Mouse (Mus musculus) spleen, adult 2 months (tissue): ENCODE results near the gene Glis1. TPM values are rescaled to one million over a fixed set of nuclear protein-coding genes. Genes with fewer than 3 reads are reported as not detected.

ENCODE experiments used
- DNase-seq, 2 experiments: peaks; one replicate each; pipeline versions ENCODE4 v3.0.0 to v3.0.0-alpha.2; 2012 to 2021; ENCODE audit warnings: low spot score in 2 of 2, low read depth in 1 of 2
- H3K27ac ChIP-seq: fragments of 200-500 bp; 2 replicates; pipeline ENCODE4 v1.5.1; 2012; ENCODE audit warnings: low read length, inconsistent platforms; ENCODE audit not compliant: insufficient read depth
- H3K27me3 ChIP-seq: fragments of 200-500 bp; 2 replicates; pipeline ENCODE4 v1.6.1; 2012; ENCODE audit warnings: mild to moderate bottlenecking, moderate library complexity, low read length, inconsistent platforms; ENCODE audit not compliant: control insufficient read depth, insufficient read depth
- H3K36me3 ChIP-seq: fragments of 200-500 bp; 2 replicates; pipeline ENCODE4 v1.6.1; 2012; ENCODE audit warnings: mild to moderate bottlenecking, low read length, inconsistent platforms; ENCODE audit not compliant: control insufficient read depth, insufficient read depth
- H3K4me1 ChIP-seq: fragments of 200-500 bp; 2 replicates; pipeline ENCODE4 v1.6.1; 2011; ENCODE audit warnings: inconsistent platforms; ENCODE audit not compliant: control insufficient read depth, insufficient read depth, insufficient read length
- H3K4me3 ChIP-seq: fragments of 200-500 bp; 2 replicates; pipeline ENCODE4 v1.5.1; 2011; ENCODE audit warnings: mild to moderate bottlenecking, inconsistent platforms; ENCODE audit not compliant: insufficient read depth, insufficient read length; ENCODE audit errors: extremely low read depth
- CTCF ChIP-seq: fragments of 200-500 bp; IDR thresholded peaks from 2 replicates; pipeline ENCODE4 v1.5.1; 2011; ENCODE audit warnings: mild to moderate bottlenecking, inconsistent platforms; ENCODE audit not compliant: insufficient read depth, insufficient read length, insufficient replicate concordance; ENCODE audit errors: extremely low read depth
- POLR2A ChIP-seq: fragments of 200-500 bp; IDR thresholded peaks from 2 replicates; pipeline ENCODE4 v1.6.1; 2011; ENCODE audit warnings: low read depth, low read length, inconsistent platforms
- WGBS: fragments of 180-500 bp; shearing (Covaris S2); methylation state at CpG from one replicate; pipeline ENCODE4 v1.1.7; 2018; 5-methylcytosine and 5-hydroxymethylcytosine counted together
- polyA plus RNA-seq: library from polyadenylated mRNA; depleted of rRNA; stranded (reverse); fragments of >200 nt; gene quantifications from 2 replicates; pipeline ENCODE4 v1.2.3, GENCODE M21; 2012

Glis1 gene
- polyA plus RNA-seq, 1 experiment = 0.55 TPM

DNA sequence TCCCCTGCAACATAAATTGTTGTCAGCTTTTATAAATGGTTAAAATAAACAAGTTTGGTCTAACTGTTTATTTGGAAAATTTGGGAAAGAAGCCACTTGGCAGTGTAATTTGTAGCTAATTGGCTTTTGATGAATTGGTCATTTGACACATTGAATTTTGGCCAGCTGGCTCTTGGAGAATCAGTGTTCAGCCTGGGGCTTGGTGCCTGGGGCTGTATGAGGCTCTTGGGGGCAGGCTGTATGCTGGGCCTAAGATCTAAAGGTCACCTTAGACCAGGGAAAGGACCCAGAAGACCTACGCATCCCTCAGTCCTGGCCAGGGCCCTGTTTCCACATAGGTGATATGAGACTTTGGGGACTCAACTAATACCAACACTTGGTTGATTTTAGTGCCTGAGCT lies 111.3 kb downstream of the Glis1 start:
- no peak overlapping the region for H3K27ac ChIP-seq
- WGBS = 100% methylated on average over 1 of the region's 1 CpGs
- DNase-seq = no peak
- H3K27me3 ChIP-seq = no peaks in the 10 kb centered on the region
- H3K36me3 ChIP-seq = no peaks in the 10 kb centered on the region
- no peak overlapping the region for H3K4me3 ChIP-seq
- no peak for TF ChIP-seq POLR2A
- TF ChIP-seq CTCF = no peak
- H3K4me1 ChIP-seq = no peaks in the 10 kb centered on the region

DNA sequence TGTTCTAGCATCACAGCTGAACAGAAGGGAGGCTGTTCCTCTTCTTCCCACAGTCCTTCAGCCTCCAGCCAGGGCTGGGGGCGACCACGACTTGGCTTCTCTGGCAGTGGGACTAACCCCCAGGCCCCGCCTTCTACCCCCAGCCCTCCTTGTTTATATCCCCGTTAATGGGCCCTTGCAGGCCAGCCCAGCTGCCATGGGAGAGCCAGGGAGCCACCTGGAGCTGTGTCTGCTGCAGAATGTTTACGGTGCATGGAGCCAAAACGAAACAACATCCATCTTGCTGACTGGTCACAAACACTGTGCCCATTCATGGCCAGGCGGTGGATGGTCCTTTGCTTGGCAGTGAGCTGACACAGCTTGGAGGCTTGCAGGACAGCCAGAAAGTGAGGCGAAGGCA lies 112.1 kb downstream of the Glis1 start:
- TF ChIP-seq POLR2A (no peak), CTCF (no peak)
- no peak overlapping the region for H3K4me3 ChIP-seq
- 61% methylated on average over 8 of the region's 8 CpGs for whole genome bisulfite sequencing
- H3K36me3 ChIP-seq = no peaks in the 10 kb centered on the region
- H3K27ac ChIP-seq = no peak overlapping the region
- no peak for DNase-seq
- no peaks in the 10 kb centered on the region for H3K27me3 ChIP-seq
- H3K4me1 ChIP-seq = no peaks in the 10 kb centered on the region

DNA sequence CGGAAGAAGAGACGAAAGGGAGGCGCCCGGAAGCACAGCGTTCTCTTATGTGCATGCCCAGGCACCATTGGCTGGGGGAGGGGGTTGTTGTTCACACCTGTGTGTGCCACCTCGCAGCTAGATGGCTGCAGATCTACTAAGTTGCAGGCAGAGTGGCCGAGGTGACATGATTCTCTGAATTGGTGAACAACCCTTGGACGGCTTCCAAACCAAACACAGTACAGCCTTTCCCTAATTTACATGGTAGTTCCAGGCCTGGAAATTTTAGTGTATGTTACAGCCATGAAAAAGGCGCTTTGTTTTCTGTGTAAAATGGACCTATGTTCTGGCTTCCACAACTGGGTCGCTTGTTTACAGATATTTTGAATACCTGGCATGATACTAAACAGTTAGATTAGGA lies 115.7 kb downstream of the Glis1 start:
- no peak overlapping the region for H3K4me3 ChIP-seq
- no peak for TF ChIP-seq POLR2A
- TF ChIP-seq CTCF = no peak
- no peaks in the 10 kb centered on the region for H3K36me3 ChIP-seq
- 89% methylated on average over 10 of the region's 10 CpGs for WGBS
- H3K27ac ChIP-seq = no peak overlapping the region
- H3K27me3 ChIP-seq = no peaks in the 10 kb centered on the region
- no peaks in the 10 kb centered on the region for H3K4me1 ChIP-seq
- no peak for DNase-seq

DNA sequence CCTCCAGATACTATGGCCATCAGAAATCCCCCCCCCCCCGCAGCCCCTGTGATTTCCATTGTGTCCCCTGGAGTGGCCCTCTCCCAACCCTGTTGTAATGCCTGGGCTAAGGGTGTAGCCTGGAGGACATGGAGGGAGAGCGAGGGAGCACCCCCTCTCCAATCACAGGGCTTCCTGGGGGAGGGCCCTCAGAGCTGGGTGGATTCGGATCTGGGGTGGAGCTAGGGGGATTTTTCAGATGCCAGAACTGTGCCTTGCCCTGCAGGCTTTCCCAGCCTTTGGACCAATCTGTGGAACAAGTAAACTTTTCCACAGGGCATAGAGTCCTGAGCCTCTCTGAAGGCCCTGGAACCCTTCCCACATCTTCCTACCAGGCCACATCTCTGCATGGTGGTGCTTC lies 116.2 kb downstream of the Glis1 start:
- Histone ChIP-seq H3K27ac (no peak overlapping the region), H3K36me3 (no peaks in the 10 kb centered on the region), H3K27me3 (no peaks in the 10 kb centered on the region), H3K4me1 (no peaks in the 10 kb centered on the region), H3K4me3 (no peak overlapping the region)
- DNase-seq = no peak
- WGBS = 83% methylated on average over 3 of the region's 3 CpGs
- TF ChIP-seq POLR2A (no peak), CTCF (no peak)

DNA sequence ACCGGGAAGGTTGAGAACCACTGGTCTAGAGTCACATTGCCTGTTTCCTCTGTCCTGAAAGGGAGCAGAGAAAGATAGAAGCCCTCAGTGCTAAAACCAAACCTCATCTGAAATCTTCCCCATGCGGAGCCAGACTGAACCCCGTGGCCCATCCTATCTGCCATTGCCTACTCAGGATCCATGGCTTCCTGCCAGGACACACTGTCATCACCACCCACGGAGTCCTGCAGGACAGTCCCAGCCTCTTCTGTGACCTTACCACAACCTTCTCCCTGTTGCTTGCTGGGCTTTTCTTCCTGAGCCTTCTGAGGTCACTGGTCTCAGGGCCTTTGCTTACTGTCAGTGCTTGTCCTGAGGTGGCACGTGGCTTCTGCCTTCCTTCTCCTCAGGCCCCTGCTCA lies 118.3 kb downstream of the Glis1 start:
- H3K4me1 ChIP-seq = no peaks in the 10 kb centered on the region
- H3K27ac ChIP-seq = no peak overlapping the region
- no peak for DNase-seq
- H3K36me3 ChIP-seq = no peaks in the 10 kb centered on the region
- no peaks in the 10 kb centered on the region for H3K27me3 ChIP-seq
- 71% methylated on average over 5 of the region's 5 CpGs for WGBS
- H3K4me3 ChIP-seq = no peak overlapping the region
- TF ChIP-seq POLR2A (no peak), CTCF (no peak)

DNA sequence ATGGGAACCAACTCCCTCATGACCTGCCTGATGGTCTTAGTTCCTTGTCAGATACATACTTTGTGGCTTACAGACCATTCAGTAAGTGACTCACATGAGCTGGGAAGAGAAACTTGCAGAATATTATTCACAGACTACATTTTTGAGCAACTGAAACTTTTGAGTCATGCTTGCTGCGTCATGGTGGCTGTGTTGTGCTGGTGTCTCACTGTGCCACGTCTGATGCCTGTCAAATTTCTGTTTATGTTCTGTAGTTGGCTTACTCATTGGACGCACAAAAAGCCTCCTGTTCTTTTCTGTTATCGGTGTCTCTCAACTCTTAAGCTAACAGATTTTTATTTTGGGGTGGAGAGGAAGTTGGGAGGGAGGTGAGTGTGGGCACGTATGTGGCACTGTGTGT lies 119.4 kb downstream of the Glis1 start:
- H3K27ac ChIP-seq = no peak overlapping the region
- no peak for DNase-seq
- no peak overlapping the region for H3K4me3 ChIP-seq
- WGBS = 13% methylated on average over 5 of the region's 5 CpGs
- TF ChIP-seq CTCF (no peak), POLR2A (no peak)
- no peaks in the 10 kb centered on the region for H3K27me3 ChIP-seq
- H3K36me3 ChIP-seq = no peaks in the 10 kb centered on the region
- H3K4me1 ChIP-seq = no peaks in the 10 kb centered on the region

DNA sequence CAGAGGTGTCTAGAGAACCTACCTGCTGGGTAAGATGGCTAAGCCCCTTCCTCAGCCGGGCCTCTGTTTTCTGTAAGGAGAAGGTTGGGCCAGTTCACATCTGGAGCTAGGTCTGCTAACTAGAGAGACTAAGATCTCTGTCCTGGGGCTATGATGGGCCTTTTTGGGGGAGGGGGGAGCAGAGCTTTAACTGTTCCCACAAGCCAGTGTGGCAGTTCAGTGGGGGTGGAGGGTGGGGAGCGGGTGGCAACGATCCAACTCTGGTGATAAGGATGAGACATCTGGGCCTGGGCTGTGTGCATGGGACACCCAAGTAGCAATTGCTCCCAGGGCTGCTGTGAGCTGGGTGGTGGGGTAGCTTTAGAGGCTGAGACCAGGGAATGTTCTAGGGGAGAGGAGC lies 124.4 kb downstream of the Glis1 start:
- DNase-seq = no peak
- no peaks in the 10 kb centered on the region for H3K36me3 ChIP-seq
- no peaks in the 10 kb centered on the region for H3K27me3 ChIP-seq
- no peak overlapping the region for H3K27ac ChIP-seq
- WGBS = 86% methylated on average over 3 of the region's 3 CpGs
- H3K4me1 ChIP-seq = no peaks in the 10 kb centered on the region
- TF ChIP-seq CTCF (no peak), POLR2A (no peak)
- no peak overlapping the region for H3K4me3 ChIP-seq

DNA sequence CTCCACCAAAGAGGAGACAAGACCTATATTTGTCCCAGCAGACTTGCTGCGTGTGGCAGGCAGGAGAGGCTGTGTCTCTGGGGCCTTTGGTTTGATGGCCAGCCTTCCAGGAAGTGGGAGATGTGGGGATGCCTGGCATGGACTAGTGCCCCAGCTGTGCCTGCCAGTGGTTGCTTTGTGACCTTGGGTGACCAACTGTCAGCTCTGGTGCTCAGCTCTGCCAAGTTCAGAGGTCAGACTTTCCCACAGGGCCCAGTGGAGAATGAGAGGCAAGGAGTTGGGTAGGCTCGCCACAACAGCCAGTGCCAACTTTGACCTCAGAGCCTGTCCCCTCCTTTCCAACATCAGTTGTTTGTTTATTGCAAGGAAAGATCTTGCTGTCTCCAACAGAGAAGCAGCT lies 126.7 kb downstream of the Glis1 start:
- Histone ChIP-seq H3K27ac (no peak overlapping the region), H3K27me3 (no peaks in the 10 kb centered on the region)

More for the DNA sequence above, 126.7 kb downstream of the Glis1 start:
- DNase-seq = no peak
- Histone ChIP-seq H3K4me3 (no peak overlapping the region), H3K4me1 (no peaks in the 10 kb centered on the region), H3K36me3 (no peaks in the 10 kb centered on the region)
- WGBS = 67% methylated on average over 2 of the region's 2 CpGs
- no peak for TF ChIP-seq CTCF
- no peak for TF ChIP-seq POLR2A
